Mouse (Mus musculus): ENCODE data around the gene Vwa8.

GRCm38 (mm10) chr14:79216366-79216765 lies 367.5 kb downstream of the Vwa8 start:
- TF ChIP-seq CTCF (IDR thresholded peaks at IDR 0.05; ENCODE audit: borderline replicate concordance, extremely low read depth, insufficient read depth, insufficient read length) (no peak), POLR2A (IDR thresholded peaks at IDR 0.05; ENCODE audit: borderline replicate concordance, extremely low read depth, insufficient read depth, insufficient read length, poor library complexity, severe bottlenecking) (no peak)

All from brain, embryonic 14.5 days (tissue).